Mouse (Mus musculus): ENCODE measurements around the gene Clrn3. TPM values are rescaled to one million over a fixed set of nuclear protein-coding genes. Genes with fewer than 3 reads are reported as not detected.
"Not testable (repeated sequence)": the region's sequence is repeated elsewhere in the genome, so short reads cannot be mapped to it uniquely, and the experiment has no call there.

The Clrn3 gene
- not detected in 2 replicates for polyA plus RNA-seq (2016; fragmentation: Nextera tagmentation; extraction: Ambion mirVana)

- Histone ChIP-seq H3K9ac (no peak within 1 kb of the TSS), H3K9me3 (replicated peaks) (no peaks in the 10 kb centered on the region), H3K4me2 (replicated peaks) (no peak within 1 kb of the TSS), H3K4me3 (no peak within 1 kb of the TSS), H3K27me3 (no peaks in the 10 kb centered on the region), H3K27ac (no peak within 1 kb of the TSS), H3K36me3 (no peaks in the 10 kb centered on the region), H3K4me1 (no peaks in the 10 kb centered on the region)
- 93% methylated on average over 7 of the region's 7 CpGs for whole genome bisulfite sequencing
- no peak for ATAC-seq (ENCODE audit: low FRiP score)
Measured at GRCm38 (mm10) chr7:135528515-135528914, at the start of gene Clrn3. Gene Clrn3, minus strand, starts transcription at chr7:135528654.

GRCm38 (mm10) chr7:135576329-135576728 is 47.9 kb upstream of the Clrn3 start:
- WGBS: 89% methylated on average over 3 of the region's 3 CpGs
- Histone ChIP-seq H3K9me3 (replicated peaks) (no peaks in the 10 kb centered on the region), H3K9ac (no peak overlapping the region), H3K27me3 (no peaks in the 10 kb centered on the region), H3K4me3 (no peak overlapping the region), H3K36me3 (no peaks in the 10 kb centered on the region), H3K4me2 (replicated peaks) (no peak overlapping the region), H3K27ac (no peak overlapping the region), H3K4me1 (no peaks in the 10 kb centered on the region)
- ATAC-seq (ENCODE audit: low FRiP score): no peak

GRCm38 (mm10) chr7:135575319-135576069 is 47.0 kb upstream of the Clrn3 start:
- not testable (repeated sequence) for H3K9me3 ChIP-seq (replicated peaks); H3K36me3 ChIP-seq; H3K4me2 ChIP-seq (replicated peaks); H3K9ac ChIP-seq; H3K4me3 ChIP-seq; ATAC-seq (ENCODE audit: low FRiP score); H3K27me3 ChIP-seq; H3K27ac ChIP-seq; H3K4me1 ChIP-seq
- WGBS: 81% methylated on average over 7 of the region's 7 CpGs

GRCm38 (mm10) chr7:135571951-135572559 is 43.6 kb upstream of the Clrn3 start:
- 50% methylated on average over 10 of the region's 10 CpGs for WGBS
- ATAC-seq (ENCODE audit: low FRiP score): no peak
- H3K4me3 ChIP-seq: no peak overlapping the region
- H3K4me1 ChIP-seq: no peaks in the 10 kb centered on the region
- no peak overlapping the region for H3K27ac ChIP-seq
- H3K9me3 ChIP-seq (replicated peaks): no peaks in the 10 kb centered on the region
- H3K9ac ChIP-seq: no peak overlapping the region
- H3K4me2 ChIP-seq (replicated peaks): no peak overlapping the region
- H3K27me3 ChIP-seq: no peaks in the 10 kb centered on the region
- no peaks in the 10 kb centered on the region for H3K36me3 ChIP-seq

GRCm38 (mm10) chr7:135571392-135571791 is 42.9 kb upstream of the Clrn3 start:
- no peak overlapping the region for H3K27ac ChIP-seq
- no peak overlapping the region for H3K4me3 ChIP-seq
- no peaks in the 10 kb centered on the region for H3K36me3 ChIP-seq
- no peak for ATAC-seq (ENCODE audit: low FRiP score)
- no peaks in the 10 kb centered on the region for H3K9me3 ChIP-seq (replicated peaks)
- H3K9ac ChIP-seq: no peak overlapping the region
- H3K4me2 ChIP-seq (replicated peaks): no peak overlapping the region
- no peaks in the 10 kb centered on the region for H3K27me3 ChIP-seq
- H3K4me1 ChIP-seq: no peaks in the 10 kb centered on the region

- H3K4me1 ChIP-seq: peaks cover 3% of the 10 kb centered on the region; the same call in 1 of the 2 replicates
- no peaks in the 10 kb centered on the region for H3K9me3 ChIP-seq (replicated peaks)
- no peak overlapping the region for H3K4me2 ChIP-seq (replicated peaks)
- no peak overlapping the region for H3K27ac ChIP-seq
- no peak for ATAC-seq (ENCODE audit: low FRiP score)
- H3K36me3 ChIP-seq: no peaks in the 10 kb centered on the region
- H3K27me3 ChIP-seq: no peaks in the 10 kb centered on the region
- H3K4me3 ChIP-seq: no peak overlapping the region
- WGBS: 61% methylated on average over 2 of the region's 2 CpGs
- H3K9ac ChIP-seq: no peak overlapping the region
Measured at GRCm38 (mm10) chr7:135568550-135568949, 40.1 kb upstream of the Clrn3 start.

- 84% methylated on average over 1 of the region's 1 CpGs for WGBS
- no peak for ATAC-seq (ENCODE audit: low FRiP score)
- Histone ChIP-seq H3K9me3 (replicated peaks) (no peaks in the 10 kb centered on the region), H3K4me2 (replicated peaks) (no peak overlapping the region), H3K36me3 (no peaks in the 10 kb centered on the region), H3K4me3 (no peak overlapping the region), H3K27ac (no peak overlapping the region), H3K27me3 (no peaks in the 10 kb centered on the region), H3K4me1 (peaks cover 3% of the 10 kb centered on the region; the same call in 1 of the 2 replicates), H3K9ac (no peak overlapping the region)
Measured at GRCm38 (mm10) chr7:135567582-135567981, 39.1 kb upstream of the Clrn3 start.

- Histone ChIP-seq H3K36me3 (no peaks in the 10 kb centered on the region), H3K4me2 (replicated peaks) (no peak overlapping the region), H3K27me3 (no peaks in the 10 kb centered on the region), H3K9me3 (replicated peaks) (no peaks in the 10 kb centered on the region), H3K4me3 (no peak overlapping the region), H3K9ac (no peak overlapping the region), H3K4me1 (peaks cover 10% of the 10 kb centered on the region), H3K27ac (no peak overlapping the region)
- 64% methylated on average over 5 of the region's 5 CpGs for WGBS
- ATAC-seq (ENCODE audit: low FRiP score): no peak
Measured at GRCm38 (mm10) chr7:135566013-135566412, 37.6 kb upstream of the Clrn3 start.

- WGBS: 80% methylated on average over 8 of the region's 8 CpGs
- H3K4me2 ChIP-seq (replicated peaks): no peak overlapping the region
- H3K9ac ChIP-seq: no peak overlapping the region
- H3K4me3 ChIP-seq: no peak overlapping the region
- H3K27me3 ChIP-seq: no peaks in the 10 kb centered on the region
- H3K36me3 ChIP-seq: no peaks in the 10 kb centered on the region
- peaks cover 10% of the 10 kb centered on the region for H3K4me1 ChIP-seq
- no peaks in the 10 kb centered on the region for H3K9me3 ChIP-seq (replicated peaks)
- ATAC-seq (ENCODE audit: low FRiP score): no peak
- H3K27ac ChIP-seq: no peak overlapping the region
Measured at GRCm38 (mm10) chr7:135564022-135564421, 35.6 kb upstream of the Clrn3 start.

GRCm38 (mm10) chr7:135560280-135560679 is 31.8 kb upstream of the Clrn3 start:
- peaks cover 4% of the 10 kb centered on the region; the same call in 1 of the 2 replicates for H3K27me3 ChIP-seq
- H3K9me3 ChIP-seq (replicated peaks): no peaks in the 10 kb centered on the region
- H3K4me3 ChIP-seq: no peak overlapping the region
- H3K4me2 ChIP-seq (replicated peaks): no peak overlapping the region
- peaks cover 7% of the 10 kb centered on the region; the same call in 1 of the 2 replicates for H3K4me1 ChIP-seq
- ATAC-seq (ENCODE audit: low FRiP score): no peak
- no peak overlapping the region for H3K9ac ChIP-seq
- 51% methylated on average over 1 of the region's 1 CpGs for WGBS
- no peaks in the 10 kb centered on the region for H3K36me3 ChIP-seq
- no peak overlapping the region for H3K27ac ChIP-seq

- Histone ChIP-seq H3K9me3 (replicated peaks) (no peaks in the 10 kb centered on the region), H3K36me3 (no peaks in the 10 kb centered on the region), H3K4me2 (replicated peaks) (no peak overlapping the region), H3K4me1 (peaks cover 7% of the 10 kb centered on the region; the same call in 1 of the 2 replicates), H3K4me3 (no peak overlapping the region), H3K27me3 (peaks cover 4% of the 10 kb centered on the region; the same call in 1 of the 2 replicates), H3K27ac (no peak overlapping the region), H3K9ac (no peak overlapping the region)
- 81% methylated on average over 3 of the region's 3 CpGs for WGBS
- no peak for ATAC-seq (ENCODE audit: low FRiP score)
Measured at GRCm38 (mm10) chr7:135556663-135557402, 28.4 kb upstream of the Clrn3 start.

- Histone ChIP-seq H3K4me1 (peaks cover 20% of the 10 kb centered on the region), H3K36me3 (no peaks in the 10 kb centered on the region), H3K9ac (no peak overlapping the region), H3K27ac (no peak overlapping the region), H3K4me2 (replicated peaks) (no peak overlapping the region), H3K4me3 (no peak overlapping the region), H3K9me3 (replicated peaks) (no peaks in the 10 kb centered on the region), H3K27me3 (peaks cover 4% of the 10 kb centered on the region; the same call in 1 of the 2 replicates)
- ATAC-seq (ENCODE audit: low FRiP score): no peak
- 77% methylated on average over 3 of the region's 3 CpGs for WGBS
Measured at GRCm38 (mm10) chr7:135553550-135553949, 25.1 kb upstream of the Clrn3 start.

Measured in hindbrain, embryonic 12.5 days (tissue).